Mouse (Mus musculus) midbrain, embryonic 15.5 days (tissue): ENCODE data around the gene Uba3. TPM values are rescaled to one million over a fixed set of nuclear protein-coding genes. Genes with fewer than 3 reads are reported as not detected.
A peak's percentile ranks its signal among the peaks of the same experiment; 100 is the strongest.

Experiments used
- ATAC-seq: fragments of 200-750 bp; cut with Nextera tagmentation; replicated peaks from 2 replicates; pipeline ENCODE4 v1.8.0; 2017; ENCODE audit warnings: moderate TSS enrichment
- H3K27ac ChIP-seq: fragments of 300-500 bp; sonication (generic); 2 replicates; pipeline ENCODE4 v1.5.1; 2015; ENCODE audit warnings: mild to moderate bottlenecking, inconsistent platforms
- H3K27me3 ChIP-seq: fragments of 300-500 bp; sonication (generic); replicated peaks from 2 replicates; pipeline ENCODE4 v1.6.1; 2015; ENCODE audit warnings: inconsistent platforms
- H3K36me3 ChIP-seq: fragments of 300-500 bp; sonication (generic); replicated peaks from 2 replicates; pipeline ENCODE4 v1.6.1; 2015; ENCODE audit warnings: inconsistent platforms
- H3K4me1 ChIP-seq: fragments of 300-500 bp; sonication (generic); 2 replicates; pipeline ENCODE4 v1.6.1; 2015; ENCODE audit warnings: inconsistent platforms
- H3K4me2 ChIP-seq: fragments of 300-500 bp; sonication (generic); 2 replicates; pipeline ENCODE4 v1.6.1; 2015; ENCODE audit warnings: inconsistent platforms, mild to moderate bottlenecking, moderate library complexity
- H3K4me3 ChIP-seq: fragments of 300-500 bp; sonication (generic); 2 replicates; pipeline ENCODE4 v1.5.1; 2015; ENCODE audit warnings: mild to moderate bottlenecking, inconsistent platforms
- H3K9ac ChIP-seq: fragments of 300-500 bp; sonication (generic); 2 replicates; pipeline ENCODE4 v1.6.1; 2015; ENCODE audit warnings: mild to moderate bottlenecking, inconsistent platforms
- H3K9me3 ChIP-seq: fragments of 300-500 bp; sonication (generic); 2 replicates; pipeline ENCODE4 v1.6.1; 2016; ENCODE audit warnings: inconsistent platforms
- WGBS: fragments of 180-500 bp; shearing (Covaris S2); methylation state at CpG from one replicate; pipeline ENCODE4 v1.1.7; 2015; ENCODE audit warnings: mixed read lengths; 5-methylcytosine and 5-hydroxymethylcytosine counted together
- polyA plus RNA-seq: library from polyadenylated mRNA; unstranded; fragments of >200 nt; fragmentation: Nextera tagmentation; extraction: Ambion mirVana; gene quantifications from 2 replicates; pipeline ENCODE4 v1.2.1, GENCODE M21; 2015

Uba3 gene
- 86.3 and 87.2 TPM in 2 replicates for polyA plus RNA-seq

GRCm38 (mm10) chr6:97205439-97205885 is at the start of gene Uba3:
Gene Uba3 (minus strand): TSS chr6:97205647.
- Histone ChIP-seq H3K4me3 (peak within 1 kb of the TSS; percentile 89), H3K4me2 (peak within 1 kb of the TSS; percentile 63), H3K4me1 (peaks cover 18% of the 10 kb centered on the region), H3K27ac (peak within 1 kb of the TSS; percentile 83), H3K27me3 (no peaks in the 10 kb centered on the region), H3K9me3 (no peaks in the 10 kb centered on the region), H3K36me3 (0 out of 2 replicates have a peak, but pooled peaks cover 4% of the 10 kb centered on the region), H3K9ac (peak within 1 kb of the TSS; percentile 84)
- under 1% methylated on average over 38 of the region's 38 CpGs for WGBS
- peak; percentile 98 for ATAC-seq

- Histone ChIP-seq H3K4me2 (no peak within 1 kb of the TSS), H3K36me3 (no peaks in the 10 kb centered on the region), H3K4me1 (no peaks in the 10 kb centered on the region), H3K27ac (no peak within 1 kb of the TSS), H3K9ac (no peak within 1 kb of the TSS), H3K27me3 (no peaks in the 10 kb centered on the region), H3K4me3 (no peak within 1 kb of the TSS), H3K9me3 (no peaks in the 10 kb centered on the region)
- 30% methylated on average over 9 of the region's 9 CpGs for WGBS
- ATAC-seq = no peak
Measured at GRCm38 (mm10) chr6:97252711-97253221, 47.3 kb upstream of the Uba3 start, which contains the start of gene Lmod3. Gene Lmod3 (minus strand): TSS chr6:97252759.

DNA sequence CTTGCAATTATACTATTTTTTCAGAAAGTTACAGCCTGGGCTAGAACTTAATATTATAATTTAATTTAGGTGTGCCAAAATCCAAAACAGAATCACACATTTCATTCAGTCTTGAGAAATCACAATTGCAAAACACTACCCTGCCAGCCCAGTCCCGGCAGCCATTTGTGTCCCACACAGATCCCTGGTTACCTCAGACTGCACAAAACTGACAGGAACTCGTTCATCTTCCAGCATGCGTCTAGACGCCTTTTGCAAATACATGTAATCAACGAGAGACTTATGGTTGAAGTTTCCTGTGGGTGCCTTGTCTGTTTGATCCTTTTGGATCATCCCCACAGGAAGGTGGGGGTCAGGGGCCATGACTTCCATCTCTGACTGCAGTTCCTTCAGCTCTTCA is 46.6 kb upstream of the Uba3 start:
- Histone ChIP-seq H3K9me3 (no peaks in the 10 kb centered on the region), H3K27ac (no peak overlapping the region), H3K4me2 (no peak overlapping the region), H3K4me3 (no peak overlapping the region), H3K36me3 (no peaks in the 10 kb centered on the region), H3K4me1 (no peaks in the 10 kb centered on the region), H3K27me3 (no peaks in the 10 kb centered on the region), H3K9ac (no peak overlapping the region)
- no peak for ATAC-seq
- WGBS = 77% methylated on average over 5 of the region's 5 CpGs

DNA sequence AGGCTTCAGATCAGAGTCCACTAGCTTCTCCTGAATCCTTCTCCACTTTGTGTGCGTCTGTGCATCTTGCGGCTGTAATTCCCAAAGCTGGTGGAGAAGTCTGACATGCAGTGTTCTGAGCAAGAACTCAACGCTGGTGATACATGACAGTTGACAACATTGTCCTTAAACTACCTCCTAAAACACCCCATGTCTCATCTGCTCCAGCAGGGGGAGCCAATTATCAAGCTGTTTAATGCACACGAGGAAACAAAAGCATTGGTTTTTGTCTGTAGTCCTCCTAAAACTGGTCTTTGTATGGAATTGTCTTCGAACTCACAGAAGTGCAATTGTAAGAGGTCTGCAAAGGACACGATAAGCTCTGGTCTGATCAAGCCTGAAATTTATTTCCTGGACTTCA is 45.5 kb upstream of the Uba3 start:
- 48% methylated on average over 6 of the region's 6 CpGs for WGBS
- Histone ChIP-seq H3K27me3 (no peaks in the 10 kb centered on the region), H3K36me3 (no peaks in the 10 kb centered on the region), H3K4me2 (no peak overlapping the region), H3K4me3 (no peak overlapping the region), H3K9ac (no peak overlapping the region), H3K9me3 (no peaks in the 10 kb centered on the region), H3K27ac (no peak overlapping the region), H3K4me1 (no peaks in the 10 kb centered on the region)
- ATAC-seq = no peak

- Histone ChIP-seq H3K4me3 (no peak overlapping the region), H3K9ac (no peak overlapping the region), H3K4me1 (no peaks in the 10 kb centered on the region), H3K9me3 (no peaks in the 10 kb centered on the region), H3K4me2 (no peak overlapping the region), H3K36me3 (no peaks in the 10 kb centered on the region), H3K27ac (no peak overlapping the region), H3K27me3 (no peaks in the 10 kb centered on the region)
- no peak for ATAC-seq
Measured at GRCm38 (mm10) chr6:97245200-97245599, 39.8 kb upstream of the Uba3 start.

GRCm38 (mm10) chr6:97242522-97242921 is 37.1 kb upstream of the Uba3 start:
- 94% methylated on average over 4 of the region's 4 CpGs for WGBS
- Histone ChIP-seq H3K36me3 (no peaks in the 10 kb centered on the region), H3K4me3 (no peak overlapping the region), H3K27me3 (no peaks in the 10 kb centered on the region), H3K4me1 (no peaks in the 10 kb centered on the region), H3K4me2 (no peak overlapping the region), H3K9me3 (no peaks in the 10 kb centered on the region), H3K9ac (no peak overlapping the region), H3K27ac (no peak overlapping the region)
- ATAC-seq = no peak

DNA sequence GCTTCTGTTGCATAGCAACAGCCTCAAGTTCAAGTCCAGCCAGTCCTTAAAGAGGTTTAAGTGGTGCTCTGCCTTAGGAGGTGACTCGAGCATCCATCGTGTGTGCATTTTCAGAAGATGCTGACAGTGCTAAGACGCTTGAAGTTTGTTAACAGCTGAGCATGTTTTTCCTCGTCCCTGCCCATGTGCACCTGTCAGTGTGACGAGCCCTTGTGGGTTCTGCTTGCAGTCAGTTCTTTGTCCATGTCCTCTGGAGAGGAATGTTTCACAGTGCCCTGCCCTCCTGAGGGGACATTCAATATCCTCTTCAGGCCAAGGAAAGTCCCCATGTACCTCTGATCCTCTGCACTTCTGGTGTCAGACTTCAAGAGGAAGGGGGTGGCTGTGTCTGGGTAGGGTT is 34.6 kb upstream of the Uba3 start:
- 82% methylated on average over 5 of the region's 5 CpGs for WGBS

DNA sequence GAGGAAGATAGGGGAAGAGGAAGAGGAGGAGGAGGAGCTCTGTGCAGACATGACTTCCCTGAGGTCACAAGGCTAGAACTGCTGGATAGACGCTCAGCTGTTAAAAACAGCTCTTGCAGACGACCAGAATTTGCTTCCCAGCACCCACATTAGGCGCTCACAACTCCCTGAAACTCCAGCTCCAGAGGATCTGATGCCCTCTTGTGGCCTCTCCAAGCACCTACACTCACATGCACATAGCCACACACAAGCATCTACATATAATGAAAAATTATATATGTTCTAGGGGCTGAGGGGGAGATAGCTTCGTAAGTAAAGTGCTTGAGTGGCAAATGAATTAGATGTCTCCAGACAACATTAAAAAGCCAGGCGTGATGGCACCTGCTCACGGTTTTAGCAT is 33.9 kb upstream of the Uba3 start:
- Histone ChIP-seq H3K4me2 (no peak overlapping the region), H3K27me3 (no peaks in the 10 kb centered on the region)
- 89% methylated on average over 6 of the region's 6 CpGs for WGBS

More for the DNA sequence above, 34.6 kb upstream of the Uba3 start:
- Histone ChIP-seq H3K27ac (no peak overlapping the region), H3K9me3 (no peaks in the 10 kb centered on the region), H3K4me3 (no peak overlapping the region), H3K36me3 (no peaks in the 10 kb centered on the region), H3K9ac (no peak overlapping the region), H3K4me1 (no peaks in the 10 kb centered on the region), H3K4me2 (no peak overlapping the region), H3K27me3 (no peaks in the 10 kb centered on the region)
- ATAC-seq = no peak

DNA sequence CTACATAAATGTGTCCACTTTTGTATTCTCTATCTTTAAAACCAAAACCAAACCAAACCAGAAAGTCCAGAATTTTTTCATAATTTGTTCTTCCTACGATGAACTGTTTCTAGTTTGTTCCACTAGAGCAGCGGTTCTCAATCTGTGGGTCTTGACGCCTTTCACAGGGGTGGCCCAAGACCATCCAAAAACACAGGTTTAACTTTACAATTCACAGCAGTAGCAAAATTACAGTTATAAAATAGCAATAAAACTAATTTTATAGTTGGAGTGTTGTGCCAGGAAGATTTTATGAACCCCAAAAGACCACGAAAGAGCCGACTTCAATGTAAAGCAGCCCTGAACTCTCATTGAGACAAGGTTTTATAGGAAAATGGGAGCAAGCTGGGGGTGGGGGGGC is 30.6 kb upstream of the Uba3 start:
- no peak for ATAC-seq
- H3K9me3 ChIP-seq = no peaks in the 10 kb centered on the region
- H3K9ac ChIP-seq = no peak overlapping the region
- H3K36me3 ChIP-seq = peaks cover 15% of the 10 kb centered on the region; the same call in 1 of the 2 replicates
- H3K4me3 ChIP-seq = no peak overlapping the region
- H3K27ac ChIP-seq = no peak overlapping the region
- H3K4me1 ChIP-seq = no peaks in the 10 kb centered on the region
- no peak overlapping the region for H3K4me2 ChIP-seq
- no peaks in the 10 kb centered on the region for H3K27me3 ChIP-seq
- 98% methylated on average over 5 of the region's 5 CpGs for WGBS

More for the DNA sequence above, 33.9 kb upstream of the Uba3 start:
- H3K4me1 ChIP-seq = no peaks in the 10 kb centered on the region
- H3K9me3 ChIP-seq = no peaks in the 10 kb centered on the region
- H3K36me3 ChIP-seq = 0 out of 2 replicates have a peak, but pooled peaks cover 3% of the 10 kb centered on the region
- no peak overlapping the region for H3K27ac ChIP-seq
- no peak overlapping the region for H3K9ac ChIP-seq
- no peak overlapping the region for H3K4me3 ChIP-seq
- ATAC-seq = no peak

DNA sequence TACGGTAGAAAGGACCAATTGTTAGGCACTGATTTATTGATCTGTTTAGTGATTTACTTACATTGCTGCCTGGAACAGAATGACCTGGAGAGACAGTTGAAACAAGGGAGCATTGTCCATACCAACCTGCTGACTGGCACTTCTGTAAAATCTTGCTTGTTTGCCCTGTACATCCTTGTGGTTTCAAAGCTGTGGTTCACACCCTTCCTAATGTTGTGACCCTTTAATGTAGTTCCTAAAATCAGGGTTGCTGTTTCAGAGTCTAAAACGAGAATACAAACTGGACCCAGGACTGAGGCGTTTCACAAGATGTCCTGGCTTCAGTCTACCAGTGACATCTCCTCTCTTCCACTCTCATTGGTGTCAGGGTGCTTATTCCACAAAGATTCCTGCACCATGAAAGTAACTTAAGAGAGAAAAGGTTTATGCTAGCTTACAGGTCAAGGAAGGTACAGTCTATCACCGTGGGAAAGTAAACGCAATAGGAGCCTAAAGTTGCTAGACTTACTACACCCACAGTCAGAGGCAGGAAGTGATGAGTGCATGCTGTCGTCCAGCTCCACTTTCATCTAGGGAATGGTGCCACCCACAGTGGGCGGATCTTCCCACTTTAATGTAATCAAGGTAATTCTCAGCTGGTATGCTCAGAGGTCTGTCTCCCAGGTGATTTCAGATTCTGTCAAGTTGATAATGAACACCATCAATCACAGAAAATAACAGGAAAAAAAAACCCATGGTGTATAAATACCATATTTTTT is 29.6 kb upstream of the Uba3 start:
- no peak for ATAC-seq
- no peaks in the 10 kb centered on the region for H3K9me3 ChIP-seq
- no peak overlapping the region for H3K4me3 ChIP-seq
- H3K27ac ChIP-seq = no peak overlapping the region
- no peaks in the 10 kb centered on the region for H3K27me3 ChIP-seq
- no peaks in the 10 kb centered on the region for H3K4me1 ChIP-seq
- H3K4me2 ChIP-seq = no peak overlapping the region
- H3K9ac ChIP-seq = no peak overlapping the region
- WGBS = 87% methylated on average over 7 of the region's 7 CpGs
- H3K36me3 ChIP-seq = peaks cover 19% of the 10 kb centered on the region; the same call in 1 of the 2 replicates

GRCm38 (mm10) chr6:97227067-97227847 is 21.8 kb upstream of the Uba3 start:
- no peak overlapping the region for H3K4me2 ChIP-seq
- no peak overlapping the region for H3K27ac ChIP-seq
- H3K36me3 ChIP-seq = peaks cover 10% of the 10 kb centered on the region; the same call in 1 of the 2 replicates
- no peak overlapping the region for H3K4me3 ChIP-seq
- peaks cover 5% of the 10 kb centered on the region; the same call in 1 of the 2 replicates for H3K4me1 ChIP-seq
- no peaks in the 10 kb centered on the region for H3K27me3 ChIP-seq
- H3K9me3 ChIP-seq = no peaks in the 10 kb centered on the region
- H3K9ac ChIP-seq = no peak overlapping the region
- ATAC-seq = no peak
- WGBS = 92% methylated on average over 9 of the region's 9 CpGs

GRCm38 (mm10) chr6:97226083-97226491 is 20.6 kb upstream of the Uba3 start:
- no peak for ATAC-seq
- Histone ChIP-seq H3K9me3 (no peaks in the 10 kb centered on the region), H3K27ac (peak overlapping the region; percentile 38; the same call in 1 of the 2 replicates), H3K36me3 (0 out of 2 replicates have a peak, but pooled peaks cover 4% of the 10 kb centered on the region), H3K4me1 (peaks cover 12% of the 10 kb centered on the region; the same call in 1 of the 2 replicates), H3K4me3 (no peak overlapping the region), H3K27me3 (no peaks in the 10 kb centered on the region), H3K9ac (no peak overlapping the region), H3K4me2 (no peak overlapping the region)
- WGBS = 12% methylated on average over 1 of the region's 1 CpGs
